Comparison of ENCODE assay signal across 8 mouse cellular contexts in the genomic region with DNA sequence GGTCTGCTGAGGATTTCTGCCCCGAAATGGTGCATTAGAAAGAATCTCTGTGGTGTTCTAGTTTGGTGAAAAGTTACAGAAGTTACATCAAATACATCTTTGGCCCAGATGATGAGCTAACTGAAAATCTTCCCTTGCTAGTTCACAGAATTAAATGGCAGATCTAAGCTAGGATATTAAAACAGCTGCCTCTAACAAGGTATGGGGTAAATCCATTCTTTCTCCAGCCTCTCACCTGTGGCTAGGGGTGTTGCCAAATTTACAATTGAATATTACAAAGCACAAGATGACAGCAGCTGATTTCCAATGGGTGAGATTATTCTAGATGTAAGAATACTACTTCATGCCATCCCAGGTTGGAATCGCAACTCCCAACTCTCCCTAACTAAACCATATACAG. TPM values are rescaled to one million over a fixed set of nuclear protein-coding genes. Genes with fewer than 3 reads are reported as not detected.
DNase-seq lines count a peak whose midpoint lies in the region; ATAC-seq lines count a peak whose summit lies in the region.

TSS of gene Cul1 (plus strand) at position 301 of the 400 bp plus-strand sequence.

- peak within 1 kb of the TSS; percentile 99 for H3K27ac ChIP-seq in kidney, embryonic 16.5 days (ENCODE audit: low read length)
- peak within 1 kb of the TSS; percentile 98 for H3K27ac ChIP-seq in intestine, embryonic 14.5 days (ENCODE audit: low read depth)

- 46% methylated on average over 2 of the region's 2 CpGs for WGBS in kidney, embryonic 16.5 days
- 37% methylated on average over 2 of the region's 2 CpGs for WGBS in intestine, embryonic 14.5 days

- H3K36me3 ChIP-seq in kidney, embryonic 16.5 days (ENCODE audit: insufficient read depth, low read length) = no peaks in the 10 kb centered on the region
- no peaks in the 10 kb centered on the region for H3K36me3 ChIP-seq in intestine, embryonic 14.5 days (ENCODE audit: control insufficient read depth, insufficient read depth, low read length)

- no peak for DNase-seq in kidney, postnatal 14 days
- no peak for DNase-seq in adrenal gland, postnatal 14 days
- DNase-seq in gastrocnemius, postnatal 10 days = no peak
- no peak for DNase-seq in intestine, embryonic 14.5 days (ENCODE audit: low spot score)
- no peak for DNase-seq in urinary bladder, adult 18-20 months (ENCODE audit: low spot score in 2 of 2)
- no peak for DNase-seq in cerebellum, postnatal 4 days (ENCODE audit: low spot score in 2 of 2)

- peak within 1 kb of the TSS; percentile 98 for H3K4me3 ChIP-seq in kidney, embryonic 16.5 days (ENCODE audit: low read length)
- peak within 1 kb of the TSS; percentile 93 for H3K4me3 ChIP-seq in intestine, embryonic 14.5 days (ENCODE audit: low read depth, low read length)

- ATAC-seq in kidney, embryonic 16.5 days (ENCODE audit: low FRiP score, low TSS enrichment) = no peak
- ATAC-seq in intestine, embryonic 14.5 days (replicated peaks; ENCODE audit: low FRiP score, low TSS enrichment, low read depth) = no peak
- no peak for ATAC-seq in megakaryocyte progenitor cell, adult 5-6 weeks (replicated peaks; ENCODE audit: poor library complexity)

- peak within 1 kb of the TSS; percentile 84 for H3K4me2 ChIP-seq in kidney, embryonic 16.5 days (replicated peaks; ENCODE audit: low read depth, low read length)
- H3K4me2 ChIP-seq in intestine, embryonic 14.5 days (ENCODE audit: low read length) = peak within 1 kb of the TSS; percentile 90

- peak within 1 kb of the TSS; percentile 100 for H3K9ac ChIP-seq in kidney, embryonic 16.5 days (replicated peaks; ENCODE audit: low read length)
- H3K9ac ChIP-seq in intestine, embryonic 14.5 days (ENCODE audit: low read length) = peak within 1 kb of the TSS; percentile 99

- H3K4me1 ChIP-seq in kidney, embryonic 16.5 days (ENCODE audit: insufficient read depth, low read length) = peaks cover 23% of the 10 kb centered on the region
- H3K4me1 ChIP-seq in intestine, embryonic 14.5 days (replicated peaks; ENCODE audit: control insufficient read depth, insufficient read depth, low read length) = peaks cover 15% of the 10 kb centered on the region

- no peaks in the 10 kb centered on the region for H3K27me3 ChIP-seq in kidney, embryonic 16.5 days (ENCODE audit: insufficient read depth, low read length)
- H3K27me3 ChIP-seq in intestine, embryonic 14.5 days (replicated peaks; ENCODE audit: control insufficient read depth, insufficient read depth, low read length) = no peaks in the 10 kb centered on the region

- H3K9me3 ChIP-seq in kidney, embryonic 16.5 days (ENCODE audit: low read length) = no peaks in the 10 kb centered on the region
- no peaks in the 10 kb centered on the region for H3K9me3 ChIP-seq in intestine, embryonic 14.5 days (ENCODE audit: control insufficient read depth, low read length)

RNA-seq across cellular contexts. Expression of gene Cul1, which starts in this region (rescaled TPM):
- 133 and 140 TPM in 2 replicates for polyA plus RNA-seq in kidney, embryonic 16.5 days (2015; fragmentation: Nextera tagmentation; extraction: Ambion mirVana)
- 96.4 and 97.4 TPM in 2 replicates for total RNA-seq in adrenal gland, postnatal 14 days (2021)
- total RNA-seq in gastrocnemius, postnatal 10 days (2021) = 10 to 100 TPM; 71.1 to 79.6 TPM
- 124 and 140 TPM in 2 replicates for polyA plus RNA-seq in intestine, embryonic 14.5 days (2014; fragmentation: Nextera tagmentation; extraction: Ambion mirVana)
- 193 and 214 TPM in 2 replicates for total RNA-seq in megakaryocyte progenitor cell, adult 5-6 weeks (2015)
- total RNA-seq in megakaryocyte progenitor cell, adult 5-6 weeks (2017) = 122 and 139 TPM in 2 replicates
